Mouse (Mus musculus) thymus, postnatal 36 days (tissue): ENCODE results near the gene Nek6.

ENCODE experiments used
- DNase-seq, 2 experiments: peaks; one replicate each; pipeline ENCODE4 v3.0.0; 2022; ENCODE audit warnings: mixed read lengths in 2 of 2

Nek6 gene

DNA sequence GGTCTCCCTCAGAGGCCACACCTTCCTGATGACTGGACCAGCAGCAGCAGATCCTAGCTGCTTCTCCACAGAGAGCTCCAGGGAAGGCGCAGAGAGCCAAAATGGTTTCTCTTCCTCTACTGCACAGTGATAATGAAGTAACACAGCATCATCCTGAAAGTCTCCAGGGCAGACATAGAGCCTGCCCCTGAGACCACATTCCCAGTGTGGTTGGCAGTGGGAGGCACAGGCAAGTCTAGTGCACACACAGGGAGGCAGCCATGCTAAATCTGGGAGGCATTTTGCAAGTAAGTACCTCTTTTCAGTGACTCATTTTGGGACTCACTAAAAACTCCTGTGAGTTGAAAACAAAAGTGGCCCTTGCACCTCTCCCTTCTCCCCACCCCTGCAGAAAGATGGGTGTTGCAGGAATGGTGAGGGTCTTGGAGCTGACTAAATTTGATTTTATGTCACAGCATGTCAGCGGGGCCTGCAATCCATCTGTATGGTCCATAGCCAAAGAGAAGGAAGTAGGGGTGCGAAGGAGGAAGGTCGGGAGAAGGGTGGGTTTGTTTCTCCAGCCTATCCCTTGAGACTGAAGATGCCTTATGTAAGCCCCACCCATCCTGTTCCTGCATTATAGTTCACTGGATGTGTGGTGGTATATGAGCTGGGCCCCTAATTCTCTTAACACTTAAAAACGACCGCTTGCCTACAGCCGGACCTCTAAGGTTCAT, 2.3 kb upstream of the Nek6 start:
- DNase-seq: no peak

DNA sequence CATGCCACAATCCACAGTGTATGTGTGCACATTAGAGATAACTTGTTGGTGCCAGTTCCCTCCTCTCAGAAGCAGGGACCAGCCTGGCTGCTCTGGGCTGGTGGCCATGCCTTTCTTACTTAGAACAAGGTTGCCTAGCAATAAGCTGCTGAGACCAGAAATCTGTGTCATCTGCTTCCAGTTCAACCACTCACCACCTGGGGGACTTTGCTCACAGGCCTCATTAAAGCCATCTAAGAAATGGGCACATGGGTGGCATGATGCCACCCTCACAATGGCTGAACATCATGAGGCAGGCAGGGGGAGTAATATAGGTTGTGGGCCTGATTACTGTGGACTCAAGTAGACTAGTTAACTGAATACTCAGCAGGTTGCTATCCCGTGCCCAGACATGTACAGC, 1.3 kb upstream of the Nek6 start:
- no peak for DNase-seq

DNA sequence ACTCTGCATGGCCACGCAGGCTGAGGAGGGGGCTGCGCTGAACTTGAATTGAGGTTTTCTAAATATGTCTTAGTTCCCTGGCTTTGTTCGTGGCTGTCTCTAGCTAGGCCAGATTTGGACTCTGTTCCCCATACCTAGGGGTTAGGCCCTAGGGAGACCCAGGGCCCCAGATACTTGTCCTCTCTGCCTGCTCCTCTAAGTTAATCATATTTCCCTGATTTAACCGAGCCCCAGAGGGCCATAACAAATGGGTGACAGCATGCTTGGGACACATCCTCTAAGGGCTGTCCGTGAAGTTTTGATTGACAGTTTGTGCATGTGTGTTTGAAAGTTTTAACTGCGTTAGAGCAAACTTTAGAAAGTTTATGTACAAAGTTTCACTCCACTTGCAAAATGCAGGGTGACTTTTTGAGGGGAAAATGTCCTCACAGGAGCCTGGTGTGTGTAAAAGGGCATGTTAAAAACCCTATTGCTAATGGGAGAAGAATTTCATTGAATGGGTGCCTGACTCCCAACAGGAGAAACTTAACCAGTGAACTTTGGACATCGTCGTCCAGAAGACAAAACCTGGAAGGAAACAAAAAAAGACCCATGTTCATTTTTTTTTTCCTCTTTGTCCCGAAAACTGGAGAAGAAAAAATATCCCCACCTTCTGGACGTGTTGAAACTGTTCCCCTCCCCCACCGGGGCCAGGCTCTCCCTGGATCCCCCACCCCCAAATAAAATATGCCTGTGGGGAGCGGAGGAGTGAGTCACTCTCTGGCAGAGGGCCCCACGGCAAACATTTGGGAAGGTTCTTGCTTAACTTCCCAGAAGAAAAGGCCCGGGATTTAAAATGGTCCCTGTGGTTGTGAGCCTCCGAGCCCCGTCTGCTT, 1.1 kb downstream of the Nek6 start:
- DNase-seq: no peak

GRCm38 (mm10) chr2:38513183-38513529, 1.7 kb downstream of the Nek6 start:
- no peak for DNase-seq

DNA sequence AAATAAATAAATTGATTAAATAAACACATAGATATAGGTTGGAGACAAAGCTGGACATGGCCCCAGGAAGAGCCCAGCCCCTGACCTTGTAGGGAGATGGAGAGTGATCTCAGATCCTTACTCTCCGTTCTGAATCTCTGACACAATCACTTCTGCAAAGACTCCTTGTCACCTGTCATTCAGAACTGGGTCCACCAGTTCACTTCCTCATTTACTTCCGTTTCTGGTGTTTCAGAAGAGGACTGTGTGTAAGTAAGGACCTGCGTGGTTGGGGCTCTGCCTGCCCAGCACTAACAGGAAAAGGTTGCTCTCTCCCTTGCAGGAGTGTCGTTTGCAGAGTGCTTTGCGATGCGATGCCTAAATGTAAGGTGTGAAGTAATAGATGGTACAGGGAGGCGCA, 3.0 kb downstream of the Nek6 start:
- no peak for DNase-seq

GRCm38 (mm10) chr2:38515446-38515845, 4.0 kb downstream of the Nek6 start:
- no peak for DNase-seq

DNA sequence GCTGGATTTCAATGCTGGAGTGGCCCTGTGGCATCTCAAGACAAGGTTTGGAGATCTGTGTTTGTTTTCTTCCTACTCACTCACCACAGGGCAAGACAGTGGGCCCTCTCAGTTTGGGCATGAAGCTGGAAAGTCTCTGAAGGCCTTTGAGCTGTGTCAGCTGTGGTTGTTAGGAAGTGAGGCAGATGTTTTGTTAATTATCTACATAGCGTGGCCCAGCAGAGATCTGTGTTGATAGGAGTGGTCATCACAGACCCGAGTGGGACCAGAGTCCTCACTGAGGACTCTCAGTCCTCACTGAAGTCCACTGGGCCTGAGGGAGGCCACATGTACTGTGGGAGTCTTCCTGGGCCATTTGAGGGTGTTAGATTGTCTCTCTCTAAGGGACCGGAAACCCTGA, 5.0 kb downstream of the Nek6 start:
- DNase-seq: no peak

DNA sequence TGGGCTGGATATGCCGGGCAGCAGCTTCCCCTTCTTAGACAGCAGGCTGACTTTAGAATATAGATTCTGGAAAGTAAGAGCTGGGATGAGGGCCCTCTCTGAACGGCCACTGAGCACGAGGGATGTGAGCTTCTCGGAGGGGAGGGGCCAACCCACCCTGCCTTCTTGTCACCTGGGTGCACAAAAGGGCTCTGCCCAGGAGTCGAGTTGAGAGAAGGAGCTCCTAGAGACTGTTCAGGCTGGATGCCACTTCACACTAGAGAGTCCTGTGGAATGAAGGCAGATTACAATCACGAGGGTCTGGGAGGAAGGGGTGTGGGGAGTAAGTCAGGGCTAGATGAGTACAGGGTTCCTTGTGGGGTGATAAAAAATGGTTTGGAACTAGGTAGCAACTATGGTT, 5.6 kb downstream of the Nek6 start:
- no peak for DNase-seq

- no peak for DNase-seq
These were observed 7.3 kb downstream of the Nek6 start for GRCm38 (mm10) chr2:38518719-38519118.

- no peak for DNase-seq
These were observed 8.5 kb downstream of the Nek6 start for GRCm38 (mm10) chr2:38519934-38520333.

GRCm38 (mm10) chr2:38521618-38522017, 10.2 kb downstream of the Nek6 start:
- no peak for DNase-seq

- DNase-seq: no peak
These were observed 10.9 kb downstream of the Nek6 start for GRCm38 (mm10) chr2:38522354-38522753.

GRCm38 (mm10) chr2:38523781-38524445, 12.5 kb downstream of the Nek6 start:
- no peak for DNase-seq

GRCm38 (mm10) chr2:38525034-38525433, 13.6 kb downstream of the Nek6 start:
- DNase-seq: no peak

DNA sequence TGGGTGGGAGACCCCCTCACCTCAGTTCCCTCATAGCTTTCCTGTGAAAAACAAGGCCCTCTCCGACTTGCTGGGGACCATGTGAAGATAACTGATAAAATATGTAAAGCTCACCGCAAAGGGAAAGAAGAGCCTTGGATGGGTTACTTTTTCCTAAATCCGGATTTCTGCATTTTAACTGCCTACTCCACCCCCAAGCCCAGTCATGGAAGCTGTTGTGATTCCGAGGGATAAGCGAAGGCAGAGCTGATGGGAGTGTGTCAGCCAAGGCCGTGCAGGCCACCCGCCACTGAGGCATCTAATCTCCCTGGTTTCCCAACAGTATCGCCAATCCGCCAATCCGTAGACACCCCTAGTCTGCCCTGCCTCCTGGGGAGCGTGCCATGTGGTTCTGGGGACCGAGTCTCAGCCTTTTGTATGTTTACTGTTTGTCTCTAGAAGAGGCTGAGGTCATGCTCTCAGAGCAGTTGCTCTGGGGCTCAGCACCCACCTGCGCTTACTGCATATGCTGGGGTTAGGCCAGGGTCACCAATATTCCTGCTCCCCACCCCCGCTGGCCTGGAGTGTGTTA, 18.2 kb downstream of the Nek6 start:
- no peak for DNase-seq

GRCm38 (mm10) chr2:38530955-38531381, 19.5 kb downstream of the Nek6 start:
- no peak for DNase-seq

DNA sequence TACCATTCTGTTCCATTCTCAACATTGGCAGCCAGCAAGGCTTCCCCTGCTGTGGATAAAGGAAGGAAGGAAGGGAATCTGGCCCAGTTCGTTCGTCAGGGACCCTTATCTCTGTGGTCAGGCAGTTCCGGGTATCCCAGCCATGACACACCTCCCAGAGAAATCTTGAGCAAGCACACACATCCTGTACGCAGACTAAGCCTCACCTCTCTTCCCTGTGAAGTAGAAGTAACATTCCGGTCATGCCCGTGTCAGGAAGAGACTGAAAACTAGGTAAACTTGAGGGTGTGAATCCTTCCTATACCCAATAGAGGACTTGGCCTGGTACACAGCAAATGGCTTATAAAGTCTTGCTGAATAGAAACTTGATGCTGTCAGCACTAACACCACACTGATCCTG, 21.9 kb downstream of the Nek6 start:
- DNase-seq: no peak

- DNase-seq: no peak
These were observed 22.3 kb downstream of the Nek6 start for GRCm38 (mm10) chr2:38533767-38534166.

DNA sequence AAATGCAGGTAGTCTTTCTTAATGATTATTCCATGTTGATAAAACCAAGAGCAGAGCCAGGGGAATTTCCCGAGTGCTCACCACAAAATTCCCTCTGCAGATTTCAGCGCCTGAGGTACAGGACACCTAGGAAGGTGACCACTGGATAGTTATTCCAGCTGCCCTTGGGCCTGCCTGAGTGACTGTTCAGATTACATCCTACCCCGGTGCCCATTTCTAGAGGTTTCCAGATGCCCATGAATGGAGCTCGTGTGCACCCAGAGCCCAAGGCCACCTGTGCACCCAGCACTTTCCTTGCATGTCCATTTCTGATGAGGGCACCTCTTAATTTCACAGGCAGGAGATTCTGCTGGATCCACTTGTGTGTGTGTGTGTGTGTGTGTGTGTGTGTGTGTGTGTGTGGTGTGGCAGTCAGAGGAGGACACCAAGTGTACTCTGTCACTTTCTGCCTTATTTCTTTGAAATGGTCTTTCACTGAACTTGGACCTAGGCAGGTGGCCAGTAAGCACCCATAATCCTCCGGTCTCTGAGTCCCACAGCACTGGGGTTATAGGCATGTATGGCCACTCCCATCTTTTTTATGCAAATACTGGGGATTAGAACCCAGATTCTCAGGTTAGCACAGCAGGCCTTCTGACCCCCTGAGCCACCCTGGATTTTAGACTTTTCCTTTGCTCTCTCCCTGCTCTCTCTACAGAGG, 22.9 kb downstream of the Nek6 start:
- no peak for DNase-seq

GRCm38 (mm10) chr2:38535051-38535450, 23.6 kb downstream of the Nek6 start:
- DNase-seq: no peak

DNA sequence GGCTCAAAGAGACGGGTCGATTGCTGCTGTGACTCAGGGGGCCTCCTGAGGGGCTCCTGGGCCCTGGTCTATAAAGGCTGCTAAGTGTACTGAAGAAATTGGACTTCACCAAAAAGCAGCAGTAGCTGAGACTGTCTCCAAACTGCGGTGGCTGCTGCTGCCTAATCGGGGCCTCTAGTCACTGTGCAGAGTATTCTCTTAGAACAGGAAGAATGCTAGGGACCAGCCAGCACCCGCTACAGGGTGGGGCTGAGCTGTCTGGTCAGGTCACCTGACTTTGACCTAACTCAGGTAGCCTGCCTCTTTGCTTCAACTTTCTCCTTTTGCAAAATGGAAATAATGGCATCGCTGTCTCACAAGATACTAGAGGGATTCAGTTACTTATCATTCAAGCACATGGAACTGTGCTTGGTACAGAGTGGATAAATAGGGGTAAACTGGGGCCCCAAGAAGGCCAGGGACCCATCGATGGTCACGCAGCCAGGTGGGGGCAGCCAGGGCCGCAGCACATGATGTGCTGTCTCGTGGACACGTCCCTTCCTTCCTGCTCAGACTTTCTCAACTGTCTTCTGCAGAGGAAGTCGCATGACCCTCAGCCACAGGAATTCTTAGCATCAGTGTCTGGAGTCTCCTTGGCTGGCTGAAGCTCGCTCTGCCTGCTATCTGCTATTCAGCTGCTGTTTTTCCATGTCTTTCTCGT, 24.2 kb downstream of the Nek6 start:
- no peak for DNase-seq

DNA sequence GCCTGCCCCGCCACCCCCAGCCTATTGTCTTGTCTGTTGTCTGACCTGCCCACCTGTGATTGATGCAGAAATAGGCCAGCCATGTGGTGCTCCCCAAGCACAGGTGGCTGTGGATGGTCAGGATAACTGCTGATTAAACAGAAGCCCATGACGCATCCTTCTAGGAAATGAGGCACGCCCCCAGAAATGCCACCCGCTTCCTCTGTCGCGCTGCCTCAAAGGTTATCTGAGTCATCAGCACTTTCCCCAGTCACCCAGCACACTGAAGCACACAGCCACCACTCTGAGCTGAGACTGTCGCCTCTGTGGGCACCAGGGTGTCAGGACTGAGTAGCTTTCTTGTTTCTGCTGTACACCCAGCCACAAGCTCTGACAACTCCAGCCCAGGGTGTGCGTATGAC, 24.9 kb downstream of the Nek6 start:
- peak; percentile 24 to 35 for DNase-seq
